ENCODE assay signal across 13 mouse cellular contexts in the genomic region with DNA sequence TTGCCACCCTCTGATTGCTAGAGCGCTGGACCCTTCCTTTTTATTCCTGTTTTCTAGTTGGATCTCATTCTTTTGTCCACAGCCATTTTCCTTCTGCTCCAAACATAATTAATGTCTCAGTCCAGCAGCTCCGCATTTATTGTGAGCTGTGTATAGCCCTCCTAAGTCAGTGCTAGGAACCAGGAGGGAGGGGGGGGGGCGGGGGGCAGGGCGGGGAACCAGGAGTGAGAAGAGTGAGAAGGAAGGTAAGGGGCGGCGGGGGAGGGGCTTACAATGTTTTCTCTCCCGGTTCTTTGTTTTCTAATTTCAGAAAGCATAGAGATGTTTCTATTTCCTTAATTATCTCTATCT.
A peak's percentile ranks its signal among the peaks of the same experiment; 100 is the strongest.
DNase-seq lines count a peak whose midpoint lies in the region; ATAC-seq and TF ChIP-seq lines count a peak whose summit lies in the region.
"Had no signal": no experiment of that assay in that cellular context is flagged by ENCODE, and none has a peak within 500 bp of the region (broad histone marks: within the 10 kb centered on the region; RNA-seq: fewer than 3 reads in every experiment).

No protein-coding gene starts in this region.

- no peak overlapping the region for H3K27ac ChIP-seq in heart, embryonic 11.5 days (ENCODE audit: low read depth, low read length)
- peak overlapping the region; percentile 37; the same call in 1 of the 2 replicates for H3K27ac ChIP-seq in forebrain, embryonic 11.5 days (ENCODE audit: low read depth, low read length)
- peak overlapping the region; percentile 65 for H3K27ac ChIP-seq in hindbrain, embryonic 16.5 days (ENCODE audit: low read depth, low read length)
- no peak overlapping the region for H3K27ac ChIP-seq in midbrain, postnatal 0 days (ENCODE audit: low read depth, low read length)
- H3K27ac ChIP-seq: embryonic facial prominence, embryonic 13.5 days; liver, embryonic 14.5 days had no signal

- 25% methylated on average over 7 of the region's 7 CpGs for WGBS in heart, embryonic 11.5 days (ENCODE audit: insufficient replicate concordance)
- WGBS in forebrain, embryonic 11.5 days = 20% methylated on average over 7 of the region's 7 CpGs
- 12% methylated on average over 7 of the region's 7 CpGs for WGBS in hindbrain, embryonic 16.5 days
- 25% methylated on average over 7 of the region's 7 CpGs for WGBS in midbrain, postnatal 0 days

- no peak overlapping the region for H3K4me3 ChIP-seq in heart, embryonic 11.5 days (ENCODE audit: low read depth, low read length)
- no peak overlapping the region for H3K4me3 ChIP-seq in forebrain, embryonic 11.5 days (ENCODE audit: low read depth, low read length)
- H3K4me3 ChIP-seq in hindbrain, embryonic 16.5 days (ENCODE audit: low read length) = no peak overlapping the region
- no peak overlapping the region for H3K4me3 ChIP-seq in midbrain, postnatal 0 days (ENCODE audit: low read depth, low read length)
- H3K4me3 ChIP-seq: embryonic facial prominence, embryonic 13.5 days had no signal

- TF ChIP-seq CTCF in midbrain, postnatal 0 days (IDR thresholded peaks at IDR 0.05) = no peak

- no peak overlapping the region for H3K9ac ChIP-seq in heart, embryonic 11.5 days (ENCODE audit: low read depth, low read length)
- no peak overlapping the region for H3K9ac ChIP-seq in forebrain, embryonic 11.5 days (ENCODE audit: low read length)
- H3K9ac ChIP-seq in hindbrain, embryonic 16.5 days (ENCODE audit: low read depth, low read length) = no peak overlapping the region
- no peak overlapping the region for H3K9ac ChIP-seq in midbrain, postnatal 0 days (replicated peaks; ENCODE audit: low read length, poor library complexity, severe bottlenecking)
- H3K9ac ChIP-seq: embryonic facial prominence, embryonic 13.5 days; liver, embryonic 14.5 days had no signal

- H3K27me3 ChIP-seq in heart, embryonic 11.5 days (ENCODE audit: control insufficient read depth, insufficient read depth, low read length) = no peaks in the 10 kb centered on the region
- H3K27me3 ChIP-seq in forebrain, embryonic 11.5 days (ENCODE audit: control insufficient read depth, insufficient read depth, low read length) = no peaks in the 10 kb centered on the region
- no peaks in the 10 kb centered on the region for H3K27me3 ChIP-seq in hindbrain, embryonic 16.5 days (replicated peaks; ENCODE audit: control insufficient read depth, insufficient read depth, low read length)
- H3K27me3 ChIP-seq in midbrain, postnatal 0 days (ENCODE audit: insufficient read depth, low read length) = no peaks in the 10 kb centered on the region
- H3K27me3 ChIP-seq: embryonic facial prominence, embryonic 13.5 days had no signal

- no peak for DNase-seq in heart, adult 8-10 months (ENCODE audit: low spot score)
- DNase-seq in forebrain, embryonic 11.5 days (ENCODE audit: low spot score) = no peak
- DNase-seq in midbrain, postnatal 0 days (ENCODE audit: low spot score) = peak; percentile 7
- no peak for DNase-seq in layer of hippocampus, adult 11-12 months (ENCODE audit: low spot score)
- no peak for DNase-seq in lung, postnatal 10 days
- no peak for DNase-seq in frontal cortex, postnatal 10 days (ENCODE audit: low spot score in 2 of 2)
- DNase-seq: B cell, adult 2 months; gastrocnemius, postnatal 36 days; thymus, postnatal 25 days had no signal

- ATAC-seq in heart, embryonic 11.5 days (replicated peaks; ENCODE audit: insufficient number of reproducible peaks, low FRiP score, low TSS enrichment) = no peak
- ATAC-seq in forebrain, embryonic 11.5 days (replicated peaks; ENCODE audit: low FRiP score) = peak; percentile 81
- peak; percentile 66 for ATAC-seq in hindbrain, embryonic 16.5 days
- ATAC-seq in midbrain, postnatal 0 days (ENCODE audit: low FRiP score) = peak; percentile 70; the same call in 1 of the 2 replicates

- H3K36me3 ChIP-seq in heart, embryonic 11.5 days (ENCODE audit: control insufficient read depth, insufficient read depth, low read length) = no peaks in the 10 kb centered on the region
- no peaks in the 10 kb centered on the region for H3K36me3 ChIP-seq in forebrain, embryonic 11.5 days (ENCODE audit: control insufficient read depth, insufficient read depth, low read length)
- no peaks in the 10 kb centered on the region for H3K36me3 ChIP-seq in hindbrain, embryonic 16.5 days (ENCODE audit: control insufficient read depth, insufficient read depth, low read length)
- no peaks in the 10 kb centered on the region for H3K36me3 ChIP-seq in midbrain, postnatal 0 days (ENCODE audit: insufficient read depth, low read length)
- H3K36me3 ChIP-seq: embryonic facial prominence, embryonic 13.5 days had no signal

- peak overlapping the region; percentile 14 for H3K4me2 ChIP-seq in heart, embryonic 11.5 days
- no peak overlapping the region for H3K4me2 ChIP-seq in forebrain, embryonic 11.5 days (ENCODE audit: low read depth, low read length, severe bottlenecking)
- H3K4me2 ChIP-seq in hindbrain, embryonic 16.5 days (ENCODE audit: low read length) = peak overlapping the region; percentile 1; the same call in 1 of the 2 replicates
- no peak overlapping the region for H3K4me2 ChIP-seq in midbrain, postnatal 0 days (ENCODE audit: low read depth, low read length, poor library complexity, severe bottlenecking)
- H3K4me2 ChIP-seq: embryonic facial prominence, embryonic 13.5 days had no signal

- no peaks in the 10 kb centered on the region for H3K4me1 ChIP-seq in heart, embryonic 11.5 days (ENCODE audit: control insufficient read depth, insufficient read depth, low read length)
- 0 out of 2 replicates have a peak, but pooled peaks cover 2% of the 10 kb centered on the region for H3K4me1 ChIP-seq in forebrain, embryonic 11.5 days (replicated peaks; ENCODE audit: control insufficient read depth, insufficient read depth, low read length)
- peaks cover 3% of the 10 kb centered on the region for H3K4me1 ChIP-seq in hindbrain, embryonic 16.5 days (ENCODE audit: control insufficient read depth, insufficient read depth, low read depth, low read length)
- no peaks in the 10 kb centered on the region for H3K4me1 ChIP-seq in midbrain, postnatal 0 days (ENCODE audit: insufficient read depth, low read length)
- H3K4me1 ChIP-seq: embryonic facial prominence, embryonic 13.5 days had no signal

- no peaks in the 10 kb centered on the region for H3K9me3 ChIP-seq in heart, embryonic 11.5 days (replicated peaks; ENCODE audit: control insufficient read depth, low read length)
- H3K9me3 ChIP-seq in forebrain, embryonic 11.5 days (ENCODE audit: control insufficient read depth, low read length) = no peaks in the 10 kb centered on the region
- H3K9me3 ChIP-seq in hindbrain, embryonic 16.5 days (ENCODE audit: control insufficient read depth, low read length) = no peaks in the 10 kb centered on the region
- no peaks in the 10 kb centered on the region for H3K9me3 ChIP-seq in midbrain, postnatal 0 days (ENCODE audit: low read length)
- H3K9me3 ChIP-seq: embryonic facial prominence, embryonic 13.5 days had no signal

Comparison
In these comparisons a context has a peak if more than half of its experiments do, and no peak if none do; other contexts are left out.
1. H3K27ac ChIP-seq: peak in forebrain, embryonic 11.5 days (single experiment) and hindbrain, embryonic 16.5 days (single experiment); none in heart, embryonic 11.5 days (single experiment) and midbrain, postnatal 0 days (single experiment).
2. H3K4me2 ChIP-seq: peak in heart, embryonic 11.5 days (single experiment) and hindbrain, embryonic 16.5 days (single experiment); none in forebrain, embryonic 11.5 days (single experiment) and midbrain, postnatal 0 days (single experiment).